Mouse (Mus musculus) liver, postnatal 0 days (tissue): ENCODE measurements around the gene Mfsd14a. TPM values are rescaled to one million over a fixed set of nuclear protein-coding genes. Genes with fewer than 3 reads are reported as not detected.

Experiments
- ATAC-seq: fragments of 200-750 bp; cut with Nextera tagmentation; 2 replicates; pipeline ENCODE4 v1.8.0; 2017; ENCODE audit warnings: mild to moderate bottlenecking, moderate library complexity
- DNase-seq: peaks from one replicate; pipeline ENCODE4 v3.0.0-alpha.2; 2016
- H3K27ac ChIP-seq: fragments of 300-500 bp; sonication (generic); 2 replicates; pipeline ENCODE4 v1.5.1; 2014; ENCODE audit warnings: antibody characterized with exemption, moderate library complexity, mild to moderate bottlenecking, low read depth
- H3K27me3 ChIP-seq: fragments of 300-500 bp; sonication (generic); 2 replicates; pipeline ENCODE4 v1.6.1; 2014; ENCODE audit warnings: low read length, control low read depth, mixed read lengths; ENCODE audit not compliant: insufficient read depth
- H3K36me3 ChIP-seq: fragments of 300-500 bp; sonication (generic); replicated peaks from 2 replicates; pipeline ENCODE4 v1.6.1; 2014; ENCODE audit warnings: mild to moderate bottlenecking, control low read depth, low read length, moderate library complexity, mixed read lengths; ENCODE audit not compliant: insufficient read depth
- H3K4me1 ChIP-seq: fragments of 300-500 bp; sonication (generic); 2 replicates; pipeline ENCODE4 v1.6.1; 2014; ENCODE audit warnings: antibody characterized with exemption, mild to moderate bottlenecking, control low read depth; ENCODE audit not compliant: insufficient read depth
- H3K4me2 ChIP-seq: fragments of 300-500 bp; sonication (generic); 2 replicates; pipeline ENCODE4 v1.6.1; 2014; ENCODE audit warnings: low read depth, mild to moderate bottlenecking, low read length, moderate library complexity, mixed read lengths
- H3K4me3 ChIP-seq: fragments of 300-500 bp; sonication (generic); 2 replicates; pipeline ENCODE4 v1.5.1; 2014; ENCODE audit warnings: low read depth, low read length
- H3K9ac ChIP-seq: fragments of 300-500 bp; sonication (generic); replicated peaks from 2 replicates; pipeline ENCODE4 v1.6.1; 2014; ENCODE audit warnings: mild to moderate bottlenecking, moderate library complexity
- H3K9me3 ChIP-seq: fragments of 300-500 bp; sonication (generic); 2 replicates; pipeline ENCODE4 v1.6.1; 2016; ENCODE audit warnings: mild to moderate bottlenecking, control low read depth, low read length, mixed read lengths
- CTCF ChIP-seq: sonication (generic); IDR thresholded peaks from 2 replicates; pipeline ENCODE4 v1.5.1; 2016; ENCODE audit warnings: antibody characterized with exemption, low read depth
- EP300 ChIP-seq: IDR thresholded peaks from 2 replicates; pipeline ENCODE4 v1.6.1; 2016; ENCODE audit warnings: antibody characterized with exemption, low read depth, mild to moderate bottlenecking
- WGBS: fragments of 180-500 bp; shearing (Covaris S2); extraction: QIAGEN DNeasy Blood & Tissue Kit; methylation state at CpG from one replicate; pipeline ENCODE4 v1.1.7; 2014; ENCODE audit not compliant: insufficient replicate concordance; 5-methylcytosine and 5-hydroxymethylcytosine counted together
- polyA plus RNA-seq: library from polyadenylated mRNA; unstranded; fragments of >200 nt; fragmentation: Nextera tagmentation; extraction: Ambion mirVana; gene quantifications from 2 replicates; pipeline ENCODE4 v1.2.1, GENCODE M21; 2015

The Mfsd14a gene
- polyA plus RNA-seq, 1 experiment from 2014 or later = 30.5 TPM

- Histone ChIP-seq H3K4me2 (no peak overlapping the region), H3K9ac (no peak overlapping the region), H3K36me3 (peaks cover 15% of the 10 kb centered on the region), H3K27ac (no peak overlapping the region), H3K4me1 (peaks cover 28% of the 10 kb centered on the region), H3K9me3 (no peaks in the 10 kb centered on the region), H3K27me3 (no peaks in the 10 kb centered on the region), H3K4me3 (no peak overlapping the region)
- 56% methylated on average over 5 of the region's 5 CpGs for WGBS
- DNase-seq = no peak
- ATAC-seq = no peak
- no peak for TF ChIP-seq EP300
- TF ChIP-seq CTCF = no peak
These were observed 9.1 kb downstream of the Mfsd14a start for GRCm38 (mm10) chr3:116653278-116653945.

GRCm38 (mm10) chr3:116652033-116652446 is 10.4 kb downstream of the Mfsd14a start:
- Histone ChIP-seq H3K27me3 (no peaks in the 10 kb centered on the region), H3K4me2 (no peak overlapping the region), H3K4me3 (no peak overlapping the region), H3K9ac (no peak overlapping the region), H3K27ac (no peak overlapping the region), H3K9me3 (no peaks in the 10 kb centered on the region), H3K36me3 (peaks cover 19% of the 10 kb centered on the region), H3K4me1 (peaks cover 15% of the 10 kb centered on the region)
- TF ChIP-seq EP300 = no peak
- no peak for TF ChIP-seq CTCF
- 72% methylated on average over 3 of the region's 3 CpGs for WGBS
- DNase-seq (no peak), ATAC-seq (no peak)

GRCm38 (mm10) chr3:116650698-116651097 is 11.8 kb downstream of the Mfsd14a start:
- Histone ChIP-seq H3K9me3 (no peaks in the 10 kb centered on the region), H3K4me2 (no peak overlapping the region), H3K27ac (no peak overlapping the region), H3K9ac (no peak overlapping the region), H3K4me3 (no peak overlapping the region), H3K4me1 (peaks cover 5% of the 10 kb centered on the region; the same call in 1 of the 2 replicates), H3K36me3 (peaks cover 28% of the 10 kb centered on the region), H3K27me3 (no peaks in the 10 kb centered on the region)
- TF ChIP-seq CTCF = no peak
- no peak for TF ChIP-seq EP300
- DNase-seq (no peak), ATAC-seq (no peak)
- WGBS = 91% methylated on average over 9 of the region's 9 CpGs

GRCm38 (mm10) chr3:116648805-116649204 is 13.7 kb downstream of the Mfsd14a start:
- TF ChIP-seq CTCF (no peak), EP300 (no peak)
- Histone ChIP-seq H3K27ac (peak overlapping the region; percentile 55), H3K9ac (no peak overlapping the region), H3K27me3 (no peaks in the 10 kb centered on the region), H3K36me3 (peaks cover 39% of the 10 kb centered on the region), H3K9me3 (no peaks in the 10 kb centered on the region), H3K4me2 (no peak overlapping the region), H3K4me1 (peaks cover 4% of the 10 kb centered on the region; the same call in 1 of the 2 replicates), H3K4me3 (no peak overlapping the region)
- 76% methylated on average over 7 of the region's 7 CpGs for WGBS
- DNase-seq = no peak
- no peak for ATAC-seq

GRCm38 (mm10) chr3:116646387-116646786 is 16.1 kb downstream of the Mfsd14a start:
- no peaks in the 10 kb centered on the region for H3K9me3 ChIP-seq
- peaks cover 2% of the 10 kb centered on the region; the same call in 1 of the 2 replicates for H3K4me1 ChIP-seq
- DNase-seq = no peak
- no peaks in the 10 kb centered on the region for H3K27me3 ChIP-seq
- peaks cover 60% of the 10 kb centered on the region for H3K36me3 ChIP-seq
- H3K4me2 ChIP-seq = no peak overlapping the region
- WGBS = 69% methylated on average over 1 of the region's 1 CpGs
- no peak overlapping the region for H3K9ac ChIP-seq
- no peak overlapping the region for H3K4me3 ChIP-seq
- ATAC-seq = peak; percentile 62
- TF ChIP-seq CTCF (no peak), EP300 (no peak)
- H3K27ac ChIP-seq = peak overlapping the region; percentile 59

GRCm38 (mm10) chr3:116642373-116642772 is 20.1 kb downstream of the Mfsd14a start:
- no peak overlapping the region for H3K9ac ChIP-seq
- ATAC-seq (no peak), DNase-seq (no peak)
- TF ChIP-seq EP300 (no peak), CTCF (no peak)
- WGBS = 73% methylated on average over 2 of the region's 2 CpGs
- no peaks in the 10 kb centered on the region for H3K27me3 ChIP-seq
- peaks cover 77% of the 10 kb centered on the region for H3K36me3 ChIP-seq
- no peaks in the 10 kb centered on the region for H3K9me3 ChIP-seq
- no peak overlapping the region for H3K4me3 ChIP-seq
- no peak overlapping the region for H3K4me2 ChIP-seq
- peaks cover 8% of the 10 kb centered on the region for H3K4me1 ChIP-seq
- no peak overlapping the region for H3K27ac ChIP-seq
